Mouse (Mus musculus) yolk sac, embryonic 10.5 days (tissue): ENCODE measurements around the gene Cxcl13.
"Not testable (repeated sequence)": the region's sequence is repeated elsewhere in the genome, so short reads cannot be mapped to it uniquely, and the experiment has no call there.

Experiments used
- DNase-seq: peaks from one replicate; pipeline ENCODE4 v3.0.0-alpha.2; 2017; ENCODE audit warnings: low spot score

Gene Cxcl13

GRCm38 (mm10) chr5:95956651-95957050 lies at the start of gene Cxcl13:
Gene Cxcl13 (plus strand): TSS chr5:95956951.
- no peak for DNase-seq

- DNase-seq: no peak
Observed at GRCm38 (mm10) chr5:95911006-95911405, 45.7 kb upstream of the Cxcl13 start.

GRCm38 (mm10) chr5:95918491-95918890 lies 38.3 kb upstream of the Cxcl13 start:
- no peak for DNase-seq

- no peak for DNase-seq
Observed at GRCm38 (mm10) chr5:95924023-95924422, 32.7 kb upstream of the Cxcl13 start.

GRCm38 (mm10) chr5:95925204-95925930 lies 31.4 kb upstream of the Cxcl13 start:
- no peak for DNase-seq

GRCm38 (mm10) chr5:95925931-95926263 lies 30.9 kb upstream of the Cxcl13 start:
- DNase-seq: no peak

- DNase-seq: no peak
Observed at GRCm38 (mm10) chr5:95935035-95935434, 21.7 kb upstream of the Cxcl13 start.

- no peak for DNase-seq
Observed at GRCm38 (mm10) chr5:95936068-95936467, 20.7 kb upstream of the Cxcl13 start.

GRCm38 (mm10) chr5:95937129-95937528 lies 19.6 kb upstream of the Cxcl13 start:
- DNase-seq: no peak

GRCm38 (mm10) chr5:95938044-95938625 lies 18.6 kb upstream of the Cxcl13 start:
- DNase-seq: no peak

- DNase-seq: peak; percentile 36
Observed at GRCm38 (mm10) chr5:95940682-95941221, 16.0 kb upstream of the Cxcl13 start.

- DNase-seq: no peak
Observed at GRCm38 (mm10) chr5:95941562-95941961, 15.2 kb upstream of the Cxcl13 start.

GRCm38 (mm10) chr5:95945120-95945519 lies 11.6 kb upstream of the Cxcl13 start:
- no peak for DNase-seq

- DNase-seq: no peak
Observed at GRCm38 (mm10) chr5:95946344-95946743, 10.4 kb upstream of the Cxcl13 start.

GRCm38 (mm10) chr5:95948641-95949040 lies 8.1 kb upstream of the Cxcl13 start:
- DNase-seq: no peak

GRCm38 (mm10) chr5:95949946-95950701 lies 6.6 kb upstream of the Cxcl13 start:
- DNase-seq: peak; percentile 34

- DNase-seq: no peak
Observed at GRCm38 (mm10) chr5:95964940-95965339, 8.2 kb downstream of the Cxcl13 start.

- DNase-seq: no peak
Observed at GRCm38 (mm10) chr5:95966621-95967020, 9.9 kb downstream of the Cxcl13 start.

- no peak for DNase-seq
Observed at GRCm38 (mm10) chr5:95970845-95971244, 14.1 kb downstream of the Cxcl13 start.

- no peak for DNase-seq
Observed at GRCm38 (mm10) chr5:95972208-95972607, 15.5 kb downstream of the Cxcl13 start.

- not testable (repeated sequence) for DNase-seq
Observed at GRCm38 (mm10) chr5:95973806-95974205, 17.1 kb downstream of the Cxcl13 start.

- no peak for DNase-seq
Observed at GRCm38 (mm10) chr5:95976299-95976698, 19.5 kb downstream of the Cxcl13 start.
